Mouse (Mus musculus) gastrocnemius, postnatal 25 days (tissue): ENCODE measurements at regions not wholly inside any gene's neighbourhood (a gene's known extent, or its start where the extent isn't known, plus 50 kb on each side); places are given as distances from the start of the nearest gene placed in this dataset.
A peak's percentile ranks its signal among the peaks of the same experiment; 100 is the strongest.

Experiments
- DNase-seq: peaks from one replicate; pipeline ENCODE4 v3.0.0; 2022

DNA sequence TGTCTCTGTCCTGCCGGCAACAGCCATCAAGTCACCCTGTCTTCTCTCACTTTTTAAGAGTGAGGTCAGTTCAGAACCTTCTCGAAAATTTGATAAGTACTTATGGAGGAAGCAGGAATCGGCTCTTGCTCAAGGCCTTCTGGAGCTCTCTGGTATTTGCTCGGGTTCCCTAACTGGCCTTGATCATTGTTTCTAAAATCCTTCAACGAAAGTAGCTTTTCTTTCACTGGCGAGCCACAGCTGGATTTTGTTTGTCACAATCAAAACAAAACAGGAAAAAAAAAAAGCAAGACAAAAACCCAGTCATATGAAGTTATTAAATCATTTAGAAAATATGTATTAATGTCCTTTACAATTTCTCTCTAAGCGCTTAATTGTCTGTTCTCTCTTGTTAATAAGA, 156.6 kb upstream of the Tex13c2 start:
- no peak for DNase-seq

DNA sequence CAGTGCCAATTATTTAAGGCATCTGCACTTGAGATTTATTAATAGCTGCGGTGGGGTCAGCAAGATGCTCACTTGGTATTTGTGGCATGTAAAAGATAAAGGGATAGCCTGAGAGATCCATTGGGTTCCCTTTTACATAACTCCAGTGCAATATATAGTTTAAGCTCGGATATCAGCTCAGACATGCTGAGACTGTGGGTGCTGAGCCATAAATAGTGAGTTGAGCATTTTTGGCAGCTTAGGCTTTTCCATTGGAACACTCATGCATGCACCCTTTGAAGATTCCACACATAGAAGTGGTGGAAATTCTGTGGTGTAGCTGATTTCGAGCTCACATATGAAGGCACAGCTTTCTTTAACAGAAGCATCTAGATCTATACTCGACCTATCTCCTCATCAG, 155.9 kb upstream of the Tex13c2 start:
- DNase-seq: no peak

DNA sequence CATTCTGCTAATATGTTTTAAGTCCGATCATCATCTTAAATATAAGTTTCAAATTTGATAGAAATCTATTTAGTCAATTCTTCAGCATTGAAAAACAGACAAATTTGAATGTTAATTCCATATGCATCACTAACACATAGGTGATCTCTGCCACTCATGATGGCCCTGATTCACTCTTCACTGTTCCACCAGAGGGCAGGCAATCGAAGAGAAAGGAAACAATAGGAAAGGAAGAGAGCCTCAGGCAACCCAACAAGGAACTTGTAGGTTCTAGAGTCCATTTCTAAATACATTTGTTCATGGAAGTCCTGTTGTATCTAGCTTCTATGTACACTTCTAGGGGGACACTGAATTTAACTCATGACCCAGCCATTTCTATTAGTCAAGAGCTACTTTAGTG, 154.7 kb upstream of the Tex13c2 start:
- DNase-seq: no peak

DNA sequence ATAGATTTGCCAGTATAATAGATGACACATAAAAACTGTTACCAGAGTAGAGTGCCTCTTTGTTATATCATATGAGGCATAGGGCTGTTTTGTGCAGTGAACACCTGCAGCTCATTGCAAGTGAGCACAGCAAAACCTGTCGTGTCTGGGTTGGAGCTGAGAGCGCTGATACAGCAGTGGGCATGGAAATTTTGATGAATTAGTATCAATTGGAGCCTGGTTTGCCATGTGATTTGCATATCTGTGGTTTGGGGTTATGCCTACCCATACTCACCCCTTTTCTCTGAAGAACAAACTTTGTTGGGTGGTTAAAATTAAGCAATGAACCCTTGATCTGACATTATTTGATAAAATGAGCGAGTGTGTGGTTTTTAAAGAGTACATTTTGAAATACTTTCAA, 152.7 kb upstream of the Tex13c2 start:
- DNase-seq: no peak

DNA sequence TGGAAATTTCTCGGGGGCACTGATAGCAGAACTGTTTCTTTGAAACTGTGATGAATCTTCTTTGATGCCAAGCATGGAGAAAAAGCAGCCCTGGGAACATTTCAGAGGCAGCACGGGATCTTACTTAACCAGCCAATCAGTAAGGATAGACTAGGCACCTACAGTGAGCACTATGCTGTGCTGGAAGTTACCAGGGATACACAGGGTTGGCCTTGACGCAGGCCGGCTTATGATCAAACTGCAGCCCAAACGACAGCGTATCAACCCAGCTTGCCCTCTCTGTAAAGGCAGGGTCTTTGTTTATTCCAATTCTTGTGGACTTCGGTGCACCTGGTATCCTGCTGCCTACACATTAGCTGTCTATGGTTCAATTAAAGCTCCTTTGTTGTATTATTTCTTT, 147.1 kb upstream of the Tex13c2 start:
- no peak for DNase-seq

DNA sequence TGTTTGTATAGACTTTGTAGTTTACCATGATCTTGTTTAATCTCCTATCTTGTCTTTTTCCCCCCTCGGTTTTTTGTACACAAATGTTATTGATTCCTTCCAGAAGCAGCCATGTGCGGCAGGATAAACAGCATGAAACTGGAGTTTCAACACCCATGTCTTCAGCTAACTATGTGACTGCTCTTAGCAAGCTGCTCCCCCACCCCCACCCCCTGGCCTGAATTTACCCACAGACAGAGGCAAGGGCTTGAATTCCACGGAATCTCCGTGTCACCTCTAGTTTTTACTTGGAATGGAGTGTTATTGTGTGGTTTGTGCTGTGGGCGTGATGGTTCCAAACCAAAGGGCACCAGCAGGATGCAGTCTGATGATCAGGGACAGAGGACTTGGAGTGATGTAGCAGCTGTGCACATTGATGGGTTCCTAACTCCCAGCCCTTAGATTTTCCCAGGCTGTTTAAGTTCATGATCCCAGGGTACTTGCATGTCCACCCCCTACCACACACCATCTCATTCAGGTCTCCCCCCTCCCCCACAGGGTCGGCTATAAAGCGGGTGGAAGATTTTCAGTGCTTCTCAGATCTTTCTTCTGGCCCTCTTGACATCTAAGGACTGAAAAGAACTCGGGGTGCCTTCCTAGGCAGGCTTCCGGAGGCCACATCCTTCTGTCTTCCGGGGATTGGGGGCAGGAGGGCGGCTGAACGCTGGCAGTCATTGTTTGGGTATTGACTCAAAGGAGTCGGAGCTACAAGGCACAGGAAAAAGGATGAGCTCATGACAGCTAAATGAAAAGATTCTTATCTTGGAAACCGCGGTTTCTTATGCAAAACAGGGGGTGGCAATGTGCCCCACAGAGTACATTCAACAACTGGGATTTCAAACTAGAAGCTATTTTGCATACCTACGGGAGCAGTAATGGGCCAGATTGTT, 146.3 kb upstream of the Tex13c2 start:
- peak; percentile 12 for DNase-seq

DNA sequence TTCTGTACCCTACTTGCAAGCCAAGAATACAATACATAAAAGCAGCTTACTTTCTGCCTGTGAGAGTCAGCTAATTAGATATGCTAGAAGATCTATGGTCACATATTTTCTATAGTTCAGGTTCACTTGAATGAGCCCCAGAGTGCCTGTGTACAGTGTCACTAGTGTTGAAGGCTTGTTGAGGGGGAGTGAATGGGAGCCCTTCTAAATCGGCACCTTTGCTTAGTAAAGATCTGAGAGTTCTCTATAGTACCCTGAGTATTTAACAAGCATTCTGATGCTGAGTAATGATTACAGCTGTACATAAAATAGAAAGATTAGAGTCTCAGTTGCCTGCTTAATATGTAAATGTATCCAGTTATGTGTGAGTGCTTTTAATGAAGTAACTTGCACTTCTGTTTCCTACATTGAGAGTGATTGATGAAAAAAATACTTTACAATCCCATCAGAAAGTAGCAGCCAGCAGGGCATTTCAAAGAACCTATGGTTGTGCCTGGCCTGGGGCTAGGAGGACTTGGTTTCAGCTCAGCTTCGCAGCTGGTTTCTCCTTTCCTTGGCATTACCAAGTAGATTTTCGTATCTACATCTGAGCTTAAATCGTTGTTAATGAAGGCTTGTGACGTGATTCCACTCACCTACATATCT, 136.8 kb upstream of the Tex13c2 start:
- no peak for DNase-seq

DNA sequence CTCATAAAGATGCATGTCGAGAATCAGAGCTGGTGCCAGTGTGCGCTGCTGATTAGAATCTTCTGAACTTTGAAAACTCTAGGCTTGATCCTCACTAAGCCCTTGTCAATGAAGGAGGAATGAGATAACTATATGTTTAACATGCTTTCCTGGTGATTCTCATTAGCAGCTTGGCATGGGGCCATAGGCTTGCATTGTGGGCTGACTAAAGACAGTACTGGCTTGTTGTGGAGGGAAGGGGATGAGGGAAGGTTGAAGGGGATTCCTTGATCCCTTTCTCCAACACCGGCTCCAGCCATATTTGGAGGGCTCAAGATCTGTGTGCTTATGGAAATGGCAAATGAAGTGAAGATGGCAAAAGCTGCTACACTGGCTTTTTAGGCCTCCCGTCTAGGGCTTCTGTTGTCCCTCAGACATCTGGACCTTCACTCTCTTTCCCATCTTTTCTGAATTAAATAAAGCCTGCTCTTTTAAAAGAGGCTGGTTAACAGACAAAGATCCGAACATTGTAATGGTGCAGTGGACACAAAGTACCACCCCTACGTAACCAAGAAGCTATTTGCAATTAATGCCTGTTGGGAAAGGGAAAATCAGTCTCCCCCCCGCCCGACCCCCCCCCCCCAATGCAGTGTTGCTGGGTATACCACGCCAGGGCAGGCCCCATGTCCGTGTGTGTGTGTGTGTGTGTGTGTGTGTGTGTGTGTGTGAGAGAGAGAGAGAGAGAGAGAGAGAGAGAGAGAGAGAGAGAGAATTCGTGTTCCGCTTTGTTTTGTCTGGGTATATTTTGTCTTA, 129.9 kb upstream of the Tex13c2 start:
- no peak for DNase-seq

DNA sequence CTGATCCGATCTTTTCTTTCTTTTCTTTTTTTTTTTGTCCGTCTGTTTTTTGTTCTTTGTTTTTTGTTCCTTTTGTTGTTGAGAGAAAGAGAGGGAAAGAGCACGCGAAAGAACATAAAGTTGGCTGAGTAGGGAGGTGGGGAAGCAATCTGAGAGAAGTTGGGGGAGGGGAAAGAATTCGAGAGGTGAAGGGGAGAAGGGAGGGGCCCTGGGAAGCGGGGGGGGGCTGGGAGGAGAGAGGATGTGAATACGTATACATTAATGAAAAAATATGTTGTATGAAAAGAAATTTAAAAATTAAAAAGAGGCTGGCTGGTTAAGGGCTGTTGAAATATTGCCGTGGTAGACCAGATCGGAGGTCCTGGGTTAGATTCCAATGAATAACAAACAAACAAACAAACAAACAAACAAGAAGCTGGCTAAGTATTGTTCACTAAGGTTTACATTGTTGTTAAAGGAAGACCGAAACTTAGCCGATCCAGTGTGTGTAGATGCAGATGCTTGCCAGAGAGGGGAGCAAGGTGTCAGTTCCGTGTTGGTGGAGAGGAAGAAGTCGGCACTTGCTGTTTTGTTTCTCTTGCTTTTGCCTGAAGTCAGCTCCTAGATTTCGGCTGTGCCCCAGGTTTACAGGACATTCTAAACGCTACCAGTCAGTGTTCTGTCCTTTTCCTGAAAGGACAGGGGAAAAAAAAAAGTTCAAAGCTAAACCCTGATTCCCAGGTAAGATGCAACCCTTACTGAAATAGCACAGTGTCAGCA, 129.1 kb upstream of the Tex13c2 start:
- no peak for DNase-seq

DNA sequence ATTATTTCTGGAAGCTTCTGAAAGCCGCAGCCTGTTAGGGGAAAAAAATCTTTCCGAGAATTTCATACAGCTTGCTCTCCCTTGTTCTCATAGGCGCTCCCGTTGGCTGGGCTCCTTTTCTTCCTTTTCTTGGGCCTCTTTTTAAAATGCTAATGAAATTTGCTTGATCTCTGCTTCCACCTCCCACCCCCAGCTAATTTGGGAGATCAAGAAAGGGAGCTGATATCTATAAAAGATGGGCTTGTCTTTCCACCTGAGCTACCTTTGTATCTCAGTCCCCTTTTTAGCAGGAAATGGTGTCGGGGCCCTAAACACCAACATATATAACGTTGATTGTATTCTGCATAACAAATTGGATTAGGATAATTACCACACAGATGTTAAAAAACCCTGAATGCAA, 128.5 kb upstream of the Tex13c2 start:
- no peak for DNase-seq

DNA sequence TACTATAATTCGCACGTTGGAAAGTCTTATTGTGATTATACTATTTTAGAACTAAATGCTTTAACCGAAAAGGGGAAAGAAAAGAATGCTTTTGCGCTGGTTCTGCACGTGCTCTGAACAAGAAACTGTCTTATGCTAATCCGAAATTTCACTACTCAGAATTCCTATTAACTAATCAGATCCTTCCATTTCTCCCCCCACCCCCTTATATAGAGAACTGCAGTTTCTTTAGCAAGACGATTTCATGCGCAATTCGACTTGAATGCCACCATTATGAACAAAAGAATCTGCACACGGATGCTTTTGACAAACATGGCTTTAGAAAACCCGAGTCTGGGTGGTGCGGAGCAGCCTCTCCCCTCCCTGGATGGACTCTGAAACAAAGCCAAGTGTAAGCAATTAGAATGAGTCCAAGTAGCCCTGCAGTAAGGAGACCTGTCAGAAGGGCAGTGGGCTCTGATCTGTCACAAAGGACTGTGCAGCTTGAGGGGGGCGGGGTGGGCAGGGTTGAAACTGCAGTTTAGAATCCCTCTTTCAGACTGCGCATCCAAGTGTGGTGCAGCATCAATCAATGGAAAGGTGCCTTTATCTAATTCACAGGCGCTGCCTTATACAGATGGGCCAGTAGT, 128.0 kb upstream of the Tex13c2 start:
- DNase-seq: no peak

DNA sequence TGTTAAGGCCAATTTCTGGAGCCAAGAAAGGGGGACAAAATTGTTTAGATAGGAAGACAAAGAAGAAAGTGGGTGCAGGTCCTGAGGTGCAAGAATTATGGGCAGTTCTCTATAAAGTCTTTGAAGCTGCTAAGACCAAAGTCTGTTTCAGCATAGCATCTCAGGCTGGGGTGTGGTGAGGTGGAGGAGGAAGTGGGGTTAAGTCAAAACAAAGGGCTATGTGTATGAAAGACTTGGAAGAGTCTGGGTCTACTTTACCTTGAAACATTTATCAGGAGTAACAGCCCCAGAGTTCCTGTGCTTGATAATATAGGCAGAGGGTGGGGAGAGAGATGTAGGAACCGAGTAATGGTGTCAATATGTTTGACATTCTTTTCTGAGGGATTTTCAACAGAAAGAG, 125.4 kb upstream of the Tex13c2 start:
- no peak for DNase-seq

DNA sequence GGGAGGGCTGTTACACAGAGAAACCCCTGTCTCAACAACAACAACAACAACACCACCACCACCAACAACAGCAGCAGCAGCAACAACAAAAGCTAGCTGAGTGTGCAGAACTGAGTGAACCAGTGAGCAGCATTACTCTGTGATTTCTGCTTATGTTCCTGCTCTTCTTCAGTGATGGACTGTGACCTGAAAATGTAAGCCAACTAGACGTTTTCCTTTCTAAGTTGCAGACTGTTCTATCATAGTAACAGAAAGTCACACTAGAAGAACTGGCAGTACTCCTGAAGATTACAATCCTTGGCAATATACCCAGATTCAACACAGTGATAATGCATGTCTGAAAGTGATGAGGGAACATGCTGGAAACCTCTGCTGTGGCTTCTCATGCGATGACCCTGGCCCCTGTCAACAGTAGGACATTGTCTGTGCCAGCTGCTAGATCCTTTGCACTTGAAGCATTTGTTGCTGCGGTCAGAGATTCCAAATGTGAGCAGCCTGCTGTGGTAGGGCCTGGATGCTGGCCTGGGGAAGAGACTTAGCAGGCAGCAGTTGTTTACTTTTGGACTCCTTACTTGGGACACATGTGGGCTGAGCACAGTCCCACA, 115.6 kb upstream of the Tex13c2 start:
- DNase-seq: peak; percentile 61

DNA sequence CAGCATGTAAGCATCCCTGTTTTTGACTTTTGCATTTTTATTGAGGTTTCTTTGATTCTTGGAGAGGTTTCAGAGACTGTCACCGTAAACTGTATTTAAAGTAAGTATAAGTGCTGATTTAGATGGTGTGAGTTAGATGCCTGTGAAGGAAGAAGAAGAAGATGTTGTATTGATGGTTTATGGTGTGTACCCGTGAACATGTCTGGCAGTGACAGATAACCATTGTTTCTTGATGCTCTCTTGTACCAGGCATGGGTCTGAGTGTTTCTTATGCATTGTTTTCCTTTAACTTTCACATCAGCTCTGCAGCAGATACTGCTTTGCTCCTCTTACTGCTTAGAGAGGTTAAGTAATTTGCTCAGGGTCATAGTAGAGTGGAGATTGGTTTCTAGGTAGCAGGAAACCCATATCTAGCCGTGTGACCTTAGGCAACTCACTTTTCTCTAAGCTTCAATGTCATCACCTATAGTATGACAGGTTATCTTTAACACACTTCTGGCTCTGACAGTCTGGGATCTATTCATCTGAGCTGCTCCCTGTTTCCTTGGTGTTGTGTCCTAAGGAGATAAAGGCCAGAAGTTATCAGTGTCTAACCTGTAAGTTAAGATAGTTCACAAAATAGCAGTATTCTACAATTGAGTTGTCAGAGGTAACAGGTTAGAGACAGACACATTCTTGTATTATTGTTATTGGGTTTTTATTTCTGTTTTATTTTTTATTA, 95.5 kb upstream of the Tex13c2 start:
- DNase-seq: no peak

DNA sequence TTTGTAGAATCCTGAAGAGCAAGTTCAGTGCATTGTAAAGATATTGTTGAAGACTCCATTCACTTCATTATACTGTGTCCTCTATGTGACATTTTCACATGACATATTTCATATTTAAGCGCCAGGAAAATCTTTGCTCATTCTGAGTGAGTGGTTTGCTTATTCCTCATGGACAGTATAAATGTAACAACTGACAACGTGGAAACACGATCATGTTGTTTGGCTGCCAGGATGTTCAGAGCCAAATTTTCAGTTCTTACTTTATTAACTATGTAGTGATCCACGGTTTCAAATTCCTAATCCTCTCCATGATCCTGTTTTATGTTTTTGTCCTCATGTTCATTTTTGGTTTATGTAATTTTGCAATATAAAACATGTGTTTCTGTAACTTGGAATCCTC, 93.0 kb upstream of the Tex13c2 start:
- no peak for DNase-seq

DNA sequence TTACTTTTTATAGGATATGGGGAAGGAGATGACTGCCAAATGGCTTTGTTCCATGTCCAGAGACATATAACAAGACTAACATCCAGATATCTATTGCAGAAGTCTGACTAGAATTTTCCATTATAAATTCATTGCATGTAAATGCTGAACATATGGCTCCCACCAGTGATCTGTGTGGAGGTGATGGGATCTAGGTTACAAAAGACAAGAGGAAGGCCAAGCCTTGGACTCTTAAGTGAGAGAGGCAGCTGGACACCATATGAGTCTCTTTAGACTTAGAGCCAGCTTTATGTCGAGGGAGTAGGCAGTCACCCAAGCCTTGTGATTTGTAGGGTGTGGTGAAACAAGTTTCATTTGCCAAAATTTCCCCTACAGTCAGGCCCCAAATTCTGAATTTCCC, 90.7 kb upstream of the Tex13c2 start:
- no peak for DNase-seq

DNA sequence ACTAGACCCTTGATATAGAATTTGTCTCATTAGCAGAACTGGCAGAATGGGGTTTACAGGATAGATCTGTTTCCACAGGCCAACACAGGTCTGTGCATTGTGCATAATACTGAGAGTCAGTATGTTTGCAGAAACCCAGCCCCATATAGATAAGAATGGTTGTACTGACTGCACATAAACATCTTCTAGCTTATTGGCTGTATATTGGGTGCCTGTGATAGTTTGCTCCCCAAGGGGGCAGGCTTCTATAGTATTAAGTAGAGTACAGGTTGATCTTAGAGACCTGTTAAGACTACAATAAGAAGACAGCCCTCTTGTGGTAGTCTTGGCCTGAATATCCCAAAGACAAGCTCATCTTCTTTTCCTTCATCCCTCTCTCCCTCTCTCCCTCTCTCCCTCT, 90.1 kb upstream of the Tex13c2 start:
- DNase-seq: no peak

DNA sequence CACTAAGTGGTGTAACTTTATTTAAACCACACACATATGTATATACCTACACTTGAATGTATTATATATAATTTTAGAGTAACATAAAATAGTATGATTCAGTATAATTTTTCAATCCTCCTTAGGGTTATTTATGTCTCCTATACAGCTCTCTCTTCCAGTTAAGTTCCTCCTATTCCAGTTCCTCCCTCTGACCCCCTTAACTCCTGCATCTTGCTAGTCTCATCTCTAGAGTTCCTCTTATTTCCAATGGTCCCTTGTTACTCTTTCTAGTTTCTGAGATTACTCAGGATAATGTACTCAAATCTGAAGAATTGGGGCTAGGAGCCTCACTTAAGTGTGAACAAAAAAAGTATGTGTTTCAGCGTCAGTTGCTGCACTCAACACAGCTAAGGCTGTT, 88.4 kb upstream of the Tex13c2 start:
- no peak for DNase-seq

DNA sequence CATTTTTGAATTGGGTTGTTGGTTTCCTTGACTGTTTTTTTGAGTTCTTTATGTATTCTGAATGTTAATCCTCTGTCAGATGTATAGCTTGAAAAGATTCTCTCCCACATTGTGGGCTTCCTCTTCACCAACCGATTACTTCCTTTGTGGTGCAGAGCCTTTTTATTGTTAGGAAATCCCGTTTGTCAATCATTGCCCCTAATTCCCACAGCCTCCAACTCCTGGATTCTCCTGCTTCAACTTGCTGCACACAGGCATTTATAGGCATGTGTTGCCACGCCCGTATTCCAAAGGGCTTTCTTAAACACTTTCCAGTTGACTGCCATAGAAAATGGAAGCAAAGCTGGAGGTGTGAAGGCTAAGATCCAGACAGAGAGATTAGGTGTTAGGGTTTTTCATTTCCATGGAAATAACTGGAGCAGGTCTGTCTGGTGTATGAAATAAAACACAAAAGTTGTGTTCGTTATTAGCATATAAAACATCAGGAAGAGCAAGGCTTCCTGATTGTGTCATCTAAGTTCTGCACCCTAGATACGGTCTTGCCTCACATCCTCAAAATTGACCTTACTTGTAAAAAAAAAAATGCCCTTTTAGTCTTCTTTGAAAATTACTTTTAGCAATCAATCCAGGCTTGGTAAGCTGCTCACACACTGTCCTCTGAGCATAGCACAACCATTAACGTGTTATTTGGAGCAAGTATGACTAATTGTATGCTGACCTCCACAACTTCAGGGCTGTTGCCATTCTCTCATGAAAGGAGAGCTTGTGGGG, 87.7 kb upstream of the Tex13c2 start:
- DNase-seq: no peak

DNA sequence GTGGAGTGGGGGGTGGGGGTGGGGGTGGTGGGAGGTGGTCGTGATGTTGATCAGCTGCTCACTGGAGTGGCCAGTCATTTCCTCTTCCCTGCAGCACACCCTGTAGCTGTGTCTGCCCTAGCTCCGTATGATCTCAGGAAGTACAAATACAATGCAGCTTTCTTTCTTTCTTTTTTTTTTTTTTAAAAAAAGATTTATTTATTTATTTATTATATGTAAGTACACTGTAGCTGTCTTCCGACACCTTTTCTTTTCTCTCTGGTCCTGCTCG, 87.2 kb upstream of the Tex13c2 start:
- DNase-seq: no peak
